Mouse (Mus musculus) midbrain, embryonic 11.5 days (tissue): ENCODE results near the gene Adarb1. TPM values are rescaled to one million over a fixed set of nuclear protein-coding genes. Genes with fewer than 3 reads are reported as not detected.

Experiments used
- ATAC-seq: fragments of 200-750 bp; cut with Nextera tagmentation; 2 replicates; pipeline ENCODE4 v1.8.0; 2017; ENCODE audit warnings: moderate TSS enrichment, moderate library complexity; ENCODE audit not compliant: low FRiP score
- DNase-seq: peaks from one replicate; pipeline ENCODE4 v3.0.0; 2015; ENCODE audit warnings: low spot score; ENCODE audit errors: missing footprints
- H3K27ac ChIP-seq: fragments of 300-500 bp; sonication (generic); 2 replicates; pipeline ENCODE4 v1.5.1; 2014; ENCODE audit warnings: low read depth, low read length
- H3K27me3 ChIP-seq: fragments of 300-500 bp; sonication (generic); 2 replicates; pipeline ENCODE4 v1.6.1; 2014; ENCODE audit warnings: mild to moderate bottlenecking, low read length, moderate library complexity, mixed read lengths; ENCODE audit not compliant: control insufficient read depth, insufficient read depth
- H3K36me3 ChIP-seq: fragments of 300-500 bp; sonication (generic); 2 replicates; pipeline ENCODE4 v1.6.1; 2014; ENCODE audit warnings: mild to moderate bottlenecking, low read length, moderate library complexity, mixed read lengths; ENCODE audit not compliant: control insufficient read depth, insufficient read depth
- H3K4me1 ChIP-seq: fragments of 300-500 bp; sonication (generic); 2 replicates; pipeline ENCODE4 v1.6.1; 2014; ENCODE audit warnings: low read length; ENCODE audit not compliant: control insufficient read depth, insufficient read depth
- H3K4me2 ChIP-seq: fragments of 300-500 bp; sonication (generic); 2 replicates; pipeline ENCODE4 v1.6.1; 2014; ENCODE audit warnings: mild to moderate bottlenecking, moderate library complexity
- H3K4me3 ChIP-seq: fragments of 300-500 bp; sonication (generic); 2 replicates; pipeline ENCODE4 v1.5.1; 2014; ENCODE audit warnings: low read depth, low read length
- H3K9ac ChIP-seq: fragments of 300-500 bp; sonication (generic); 2 replicates; pipeline ENCODE4 v1.6.1; 2014; ENCODE audit warnings: low read length
- H3K9me3 ChIP-seq: fragments of 300-500 bp; sonication (generic); 2 replicates; pipeline ENCODE4 v1.6.1; 2016; ENCODE audit warnings: low read length; ENCODE audit not compliant: control insufficient read depth
- WGBS: fragments of 180-500 bp; shearing (Covaris S2); extraction: QIAGEN DNeasy Blood & Tissue Kit; methylation state at CpG from one replicate; pipeline ENCODE4 v1.1.7; 2014; 5-methylcytosine and 5-hydroxymethylcytosine counted together
- polyA plus RNA-seq: library from polyadenylated mRNA; unstranded; fragments of >200 nt; fragmentation: Nextera tagmentation; extraction: Ambion mirVana; gene quantifications from 2 replicates; pipeline ENCODE4 v1.2.1, GENCODE M21; 2014

Adarb1 gene
- polyA plus RNA-seq, 1 experiment from 2014 or later = 5.8 TPM

- ATAC-seq (no peak), DNase-seq (peak; percentile 70)
- Histone ChIP-seq H3K36me3 (no peaks in the 10 kb centered on the region), H3K9me3 (peaks cover 4% of the 10 kb centered on the region; the same call in 1 of the 2 replicates), H3K4me2 (no peak overlapping the region), H3K27me3 (no peaks in the 10 kb centered on the region), H3K27ac (no peak overlapping the region), H3K4me1 (no peaks in the 10 kb centered on the region), H3K4me3 (no peak overlapping the region), H3K9ac (no peak overlapping the region)
- WGBS = 73% methylated on average over 19 of the region's 19 CpGs
Observed at GRCm38 (mm10) chr10:77440841-77441755, 23.0 kb upstream of the Adarb1 start.

DNA sequence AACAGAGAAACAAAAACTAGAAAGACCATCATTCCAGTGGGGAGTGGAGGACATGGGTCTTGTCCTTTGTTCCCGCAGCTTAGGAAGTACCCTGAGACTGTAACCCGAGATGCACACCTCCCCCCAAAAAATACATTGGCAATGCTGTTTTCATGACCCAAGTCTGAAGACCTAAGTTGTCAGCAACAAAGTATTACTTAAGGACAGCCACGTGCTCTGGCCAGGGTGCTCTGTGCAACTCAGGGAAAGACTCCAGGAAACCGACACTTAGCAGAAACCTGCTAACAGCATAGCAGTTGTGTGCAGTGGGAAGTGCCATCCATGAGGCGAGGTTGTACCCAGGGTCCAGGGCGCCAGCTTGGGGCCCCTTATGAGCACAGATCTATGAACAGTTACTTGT, 22.2 kb upstream of the Adarb1 start:
- H3K4me3 ChIP-seq = no peak overlapping the region
- H3K36me3 ChIP-seq = no peaks in the 10 kb centered on the region
- no peak overlapping the region for H3K27ac ChIP-seq
- ATAC-seq (no peak), DNase-seq (peak; percentile 77)
- H3K27me3 ChIP-seq = no peaks in the 10 kb centered on the region
- peaks cover 4% of the 10 kb centered on the region; the same call in 1 of the 2 replicates for H3K9me3 ChIP-seq
- H3K4me1 ChIP-seq = no peaks in the 10 kb centered on the region
- no peak overlapping the region for H3K9ac ChIP-seq
- 65% methylated on average over 6 of the region's 6 CpGs for WGBS
- no peak overlapping the region for H3K4me2 ChIP-seq

DNA sequence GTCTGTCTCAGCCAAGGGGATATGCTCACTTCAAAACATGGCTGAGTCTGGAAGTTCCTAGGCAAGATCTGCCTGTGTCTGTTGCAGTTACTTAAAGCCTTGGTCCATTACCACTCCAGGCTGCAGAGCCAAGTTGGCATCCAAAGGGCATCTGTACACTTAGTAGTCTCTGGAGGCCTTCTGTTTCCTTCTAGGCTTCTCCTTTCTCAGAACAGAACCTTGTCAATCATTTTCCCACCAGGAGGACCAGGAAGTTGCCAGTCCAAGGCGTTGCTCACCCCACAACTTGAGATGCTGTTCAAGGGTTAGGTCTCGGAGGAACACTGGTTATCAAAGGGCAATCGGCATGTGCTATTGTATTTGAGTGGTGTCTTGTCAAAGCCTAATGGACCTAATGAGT, 21.0 kb upstream of the Adarb1 start:
- DNase-seq (peak; percentile 79), ATAC-seq (no peak)
- Histone ChIP-seq H3K27me3 (no peaks in the 10 kb centered on the region), H3K9me3 (no peaks in the 10 kb centered on the region), H3K9ac (no peak overlapping the region), H3K36me3 (no peaks in the 10 kb centered on the region), H3K4me1 (no peaks in the 10 kb centered on the region), H3K4me3 (no peak overlapping the region), H3K4me2 (no peak overlapping the region), H3K27ac (no peak overlapping the region)
- 88% methylated on average over 3 of the region's 3 CpGs for WGBS

DNA sequence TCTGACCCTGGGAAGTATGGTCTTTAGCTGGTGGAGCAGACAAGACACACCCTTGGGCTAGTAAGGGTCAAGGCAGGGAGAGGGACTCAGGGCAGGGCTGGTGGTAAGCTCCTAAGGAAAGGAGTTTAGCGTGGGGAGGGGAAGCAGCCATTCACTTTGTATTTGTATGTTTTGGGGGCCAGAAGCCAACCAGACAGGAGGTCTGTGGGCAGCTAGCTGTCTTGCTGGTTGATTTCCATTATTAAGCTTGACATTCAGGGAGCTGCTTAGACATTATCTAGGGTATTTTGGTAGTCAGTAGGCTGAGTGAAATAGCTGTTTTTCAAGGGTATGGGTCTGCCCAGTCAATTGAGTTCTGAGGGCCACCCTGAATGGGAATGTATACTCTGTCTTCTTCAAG, 20.0 kb upstream of the Adarb1 start:
- Histone ChIP-seq H3K9ac (no peak overlapping the region), H3K4me2 (no peak overlapping the region), H3K36me3 (no peaks in the 10 kb centered on the region), H3K27ac (no peak overlapping the region), H3K9me3 (no peaks in the 10 kb centered on the region), H3K4me1 (no peaks in the 10 kb centered on the region), H3K27me3 (no peaks in the 10 kb centered on the region), H3K4me3 (no peak overlapping the region)
- WGBS = 78% methylated on average over 1 of the region's 1 CpGs
- no peak for ATAC-seq
- peak; percentile 45 for DNase-seq

DNA sequence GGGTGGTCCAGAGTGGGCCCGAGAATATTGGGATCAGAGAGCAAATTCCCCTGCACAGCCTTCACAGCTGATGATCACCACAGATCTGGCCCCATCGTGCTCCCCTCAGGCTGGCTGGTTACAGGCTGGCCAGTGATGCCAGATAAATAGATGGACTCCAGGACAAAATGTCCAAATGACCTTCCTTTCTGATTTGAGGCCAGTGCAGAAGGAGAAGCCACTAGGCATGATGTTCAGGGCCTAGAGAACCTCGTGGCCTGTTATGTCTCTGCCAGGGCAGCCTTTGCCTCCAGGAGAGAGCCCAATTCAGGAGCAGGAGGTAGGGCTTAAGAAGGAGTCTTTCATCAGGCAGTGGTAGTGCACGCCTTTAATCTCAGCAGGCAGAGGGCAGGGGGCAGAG, 17.3 kb upstream of the Adarb1 start:
- Histone ChIP-seq H3K27ac (no peak overlapping the region), H3K27me3 (no peaks in the 10 kb centered on the region), H3K4me2 (no peak overlapping the region), H3K9ac (no peak overlapping the region), H3K36me3 (no peaks in the 10 kb centered on the region), H3K4me3 (no peak overlapping the region), H3K4me1 (no peaks in the 10 kb centered on the region), H3K9me3 (no peaks in the 10 kb centered on the region)
- ATAC-seq = no peak
- 65% methylated on average over 4 of the region's 4 CpGs for WGBS
- DNase-seq = no peak

- Histone ChIP-seq H3K9me3 (no peaks in the 10 kb centered on the region), H3K27me3 (no peaks in the 10 kb centered on the region), H3K4me1 (no peaks in the 10 kb centered on the region), H3K9ac (no peak overlapping the region), H3K4me2 (no peak overlapping the region), H3K27ac (no peak overlapping the region), H3K36me3 (no peaks in the 10 kb centered on the region), H3K4me3 (no peak overlapping the region)
- WGBS = 71% methylated on average over 18 of the region's 18 CpGs
- DNase-seq = peak; percentile 64
- ATAC-seq = no peak
Observed at GRCm38 (mm10) chr10:77434457-77435151, 16.5 kb upstream of the Adarb1 start.

DNA sequence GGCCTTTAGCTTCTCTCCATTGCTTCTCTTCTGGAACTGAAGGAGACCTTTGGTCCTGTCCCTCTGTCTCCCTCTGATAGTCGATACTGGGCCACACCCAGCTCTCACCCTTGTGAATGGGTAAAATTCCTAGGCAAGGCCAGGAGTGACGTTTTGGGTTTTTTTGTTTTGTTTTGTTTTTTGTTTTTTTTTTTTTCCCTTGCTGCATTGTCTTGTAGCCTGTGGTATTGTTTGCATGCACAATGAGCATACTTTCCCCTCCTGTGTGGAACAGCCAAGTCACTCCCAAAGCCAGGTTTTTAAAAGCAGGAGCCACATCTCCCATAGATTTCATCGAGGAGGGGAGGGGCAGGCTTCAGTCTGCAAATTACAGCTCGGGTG, 16.0 kb upstream of the Adarb1 start:
- DNase-seq = peak; percentile 60

DNA sequence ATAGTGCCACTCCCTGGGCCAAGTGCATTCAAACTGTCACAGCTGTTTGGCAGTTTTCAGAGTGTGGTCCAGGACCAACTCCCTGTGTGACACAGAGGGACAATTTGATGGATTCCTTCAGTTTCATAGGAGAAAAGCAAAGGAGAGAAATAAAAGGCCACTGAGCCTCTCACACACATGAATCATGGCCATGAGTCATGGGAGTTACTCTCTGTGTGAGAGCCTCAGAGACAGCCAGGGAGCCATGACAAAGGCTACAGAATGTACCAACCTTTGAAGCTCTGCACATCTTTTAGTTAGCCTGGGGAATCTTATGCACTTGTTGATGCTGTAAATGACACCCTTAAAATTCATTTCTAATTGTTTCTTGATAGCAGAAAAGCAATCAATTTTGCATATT, 12.7 kb upstream of the Adarb1 start:
- DNase-seq = no peak
- Histone ChIP-seq H3K4me1 (no peaks in the 10 kb centered on the region), H3K36me3 (no peaks in the 10 kb centered on the region), H3K4me3 (no peak overlapping the region), H3K4me2 (no peak overlapping the region), H3K27me3 (no peaks in the 10 kb centered on the region), H3K9me3 (no peaks in the 10 kb centered on the region), H3K27ac (no peak overlapping the region), H3K9ac (no peak overlapping the region)
- no peak for ATAC-seq

More for the DNA sequence above, 16.0 kb upstream of the Adarb1 start:
- Histone ChIP-seq H3K27ac (no peak overlapping the region), H3K4me2 (no peak overlapping the region), H3K9ac (no peak overlapping the region), H3K4me1 (no peaks in the 10 kb centered on the region), H3K4me3 (no peak overlapping the region), H3K9me3 (no peaks in the 10 kb centered on the region), H3K27me3 (no peaks in the 10 kb centered on the region), H3K36me3 (no peaks in the 10 kb centered on the region)
- 49% methylated on average over 4 of the region's 4 CpGs for WGBS
- no peak for ATAC-seq

- Histone ChIP-seq H3K27me3 (no peaks in the 10 kb centered on the region), H3K9ac (no peak overlapping the region), H3K27ac (no peak overlapping the region), H3K4me3 (no peak overlapping the region), H3K36me3 (no peaks in the 10 kb centered on the region), H3K9me3 (no peaks in the 10 kb centered on the region), H3K4me1 (no peaks in the 10 kb centered on the region), H3K4me2 (no peak overlapping the region)
- ATAC-seq = no peak
- peak; percentile 69 for DNase-seq
- WGBS = 87% methylated on average over 5 of the region's 5 CpGs
Observed at GRCm38 (mm10) chr10:77429921-77430320, 11.9 kb upstream of the Adarb1 start.
